8 mouse cellular contexts compared by ENCODE assay signal in genomic region chr8:111027391-111027937, GRCm38 (mm10). TPM values are rescaled to one million over a fixed set of nuclear protein-coding genes. Genes with fewer than 3 reads are reported as not detected.
DNase-seq lines count a peak whose midpoint lies in the region; ATAC-seq lines count a peak whose summit lies in the region.

No protein-coding gene starts in this region.

- H3K4me3 ChIP-seq in hindbrain, embryonic 16.5 days (ENCODE audit: low read length) = peak overlapping the region; percentile 82
- peak overlapping the region; percentile 72 for H3K4me3 ChIP-seq in macrophage (ENCODE audit: inconsistent target)

- no peaks in the 10 kb centered on the region for H3K36me3 ChIP-seq in hindbrain, embryonic 16.5 days (ENCODE audit: control insufficient read depth, insufficient read depth, low read length)
- H3K36me3 ChIP-seq in macrophage (ENCODE audit: inconsistent target) = no peaks in the 10 kb centered on the region

- peak overlapping the region; percentile 90 for H3K4me2 ChIP-seq in hindbrain, embryonic 16.5 days (ENCODE audit: low read length)

- WGBS in hindbrain, embryonic 16.5 days = under 1% methylated on average over 31 of the region's 31 CpGs
- WGBS in macrophage (ENCODE audit: missing documents) = 1% methylated on average over 29 of the region's 31 CpGs

- H3K9me3 ChIP-seq in hindbrain, embryonic 16.5 days (ENCODE audit: control insufficient read depth, low read length) = no peaks in the 10 kb centered on the region

- peak; percentile 76 for DNase-seq in R1 (ENCODE audit: low read depth, low spot score)
- DNase-seq in cerebellum, postnatal 36 days = peak; percentile 88 to 89
- DNase-seq in gastrocnemius, adult 18-20 months (ENCODE audit: low spot score) = peak; percentile 83
- peak; percentile 91 to 95 for DNase-seq in left cerebral cortex, adult 18-20 months (ENCODE audit: low spot score in 2 of 2)
- DNase-seq in right cerebral cortex, adult 18-20 months = peak; percentile 93
- DNase-seq in urinary bladder, postnatal 10 days (ENCODE audit: low spot score) = peak; percentile 53

- H3K79me2 ChIP-seq in macrophage (ENCODE audit: inconsistent target) = peaks cover 15% of the 10 kb centered on the region; the same call in 1 of the 2 replicates

- peaks cover 6% of the 10 kb centered on the region for H3K4me1 ChIP-seq in hindbrain, embryonic 16.5 days (ENCODE audit: control insufficient read depth, insufficient read depth, low read depth, low read length)

- H3K27me3 ChIP-seq in hindbrain, embryonic 16.5 days (replicated peaks; ENCODE audit: control insufficient read depth, insufficient read depth, low read length) = peaks cover 2% of the 10 kb centered on the region; the same call in 1 of the 2 replicates

- ATAC-seq in hindbrain, embryonic 16.5 days = peak; percentile 95

- H3K9ac ChIP-seq in hindbrain, embryonic 16.5 days (ENCODE audit: low read depth, low read length) = peak overlapping the region; percentile 86

- peak overlapping the region; percentile 80 for H3K27ac ChIP-seq in hindbrain, embryonic 16.5 days (ENCODE audit: low read depth, low read length)
- H3K27ac ChIP-seq in macrophage = 0 out of 2 replicates have a peak overlapping the region, but pooled peaks have one; percentile 18

RNA-seq across cellular contexts. Expression of gene Ddx19b, which starts 4.1 kb away (rescaled TPM):
- 10 to 100 TPM; 10.8 to 11.7 TPM for total RNA-seq in gastrocnemius, adult 18-20 months (2021)
- 6.7 and 6.9 TPM in 2 replicates for polyA plus RNA-seq in hindbrain, embryonic 16.5 days (2015; fragmentation: Nextera tagmentation; extraction: Ambion mirVana)
- 10 to 100 TPM; 21.2 to 22.5 TPM for total RNA-seq in left cerebral cortex, adult 18-20 months (2021)
- total RNA-seq in macrophage (2018; cell fraction: chromatin; rRNA removed) = 10 to 100 TPM in 25 of 26 experiments, 1 to 10 TPM in 1; 9.9 to 43.4 (median 21.4) TPM
- total RNA-seq in macrophage (2018; cell fraction: cytosol; rRNA removed) = 1 to 10 TPM; 5.9 to 9.5 (median 7.7) TPM
- total RNA-seq in macrophage (2018; cell fraction: nucleus; rRNA removed) = 10 to 100 TPM in 22 of 26 experiments, 1 to 10 TPM in 4; 6.2 to 26.4 (median 13.7) TPM
- 4.9 to 7.6 TPM (median 6.2 TPM) in 3 replicates for polyA plus RNA-seq in macrophage (2018)

RNA-seq across cellular contexts. Expression of gene Aars, which starts 5.5 kb away (rescaled TPM):
- total RNA-seq in gastrocnemius, adult 18-20 months (2021) = 10 to 100 TPM; 43.1 to 54.1 TPM
- 92.2 and 94.7 TPM in 2 replicates for polyA plus RNA-seq in hindbrain, embryonic 16.5 days (2015; fragmentation: Nextera tagmentation; extraction: Ambion mirVana)
- 100 to 1,000 TPM in 1 of 2 experiments, 10 to 100 TPM in 1; 94.0 to 102 TPM for total RNA-seq in left cerebral cortex, adult 18-20 months (2021)
- total RNA-seq in macrophage (2018; cell fraction: chromatin; rRNA removed) = 100 to 1,000 TPM in 9 of 26 experiments, 10 to 100 TPM in 17; 16.2 to 132 (median 58.6) TPM
- 100 to 1,000 TPM in 10 of 26 experiments, 10 to 100 TPM in 16; 28.2 to 129 (median 68.6) TPM for total RNA-seq in macrophage (2018; cell fraction: cytosol; rRNA removed)
- 100 to 1,000 TPM in 12 of 26 experiments, 10 to 100 TPM in 14; 21.4 to 164 (median 69.5) TPM for total RNA-seq in macrophage (2018; cell fraction: nucleus; rRNA removed)
- polyA plus RNA-seq in macrophage (2018) = 31.7 to 55.1 TPM (median 47.7 TPM) in 3 replicates

RNA-seq across cellular contexts. Expression of gene Exosc6, which starts 28.7 kb away (rescaled TPM):
- not detected for total RNA-seq in gastrocnemius, adult 18-20 months (2021)
- not detected in 2 replicates for polyA plus RNA-seq in hindbrain, embryonic 16.5 days (2015; fragmentation: Nextera tagmentation; extraction: Ambion mirVana)
- not detected for total RNA-seq in left cerebral cortex, adult 18-20 months (2021)
- not detected for total RNA-seq in macrophage (2018; cell fraction: chromatin; rRNA removed)
- not detected for total RNA-seq in macrophage (2018; cell fraction: cytosol; rRNA removed)
- total RNA-seq in macrophage (2018; cell fraction: nucleus; rRNA removed) = not detected
- 0.31 TPM in 1 of 3 replicates, not detected in the others for polyA plus RNA-seq in macrophage (2018)

RNA-seq across cellular contexts. Expression of gene Ddx19a, which starts 29.9 kb away (rescaled TPM):
- total RNA-seq in gastrocnemius, adult 18-20 months (2021) = 10 to 100 TPM; 27.2 to 31.8 TPM
- 10.1 and 12.8 TPM in 2 replicates for polyA plus RNA-seq in hindbrain, embryonic 16.5 days (2015; fragmentation: Nextera tagmentation; extraction: Ambion mirVana)
- 10 to 100 TPM; 25.9 to 28.7 TPM for total RNA-seq in left cerebral cortex, adult 18-20 months (2021)
- 10 to 100 TPM in 19 of 26 experiments, 1 to 10 TPM in 7; 3.3 to 26.7 (median 15.7) TPM for total RNA-seq in macrophage (2018; cell fraction: chromatin; rRNA removed)
- total RNA-seq in macrophage (2018; cell fraction: cytosol; rRNA removed) = 10 to 100 TPM; 26.9 to 38.5 (median 31.9) TPM
- total RNA-seq in macrophage (2018; cell fraction: nucleus; rRNA removed) = 10 to 100 TPM in 23 of 26 experiments, 1 to 10 TPM in 3; 7.4 to 28.1 (median 13.8) TPM
- 29.5 to 44.2 TPM (median 44.0 TPM) in 3 replicates for polyA plus RNA-seq in macrophage (2018)

Comparison
In these comparisons a context has a peak if more than half of its experiments do, and no peak if none do; other contexts are left out.
1. Peak in every context shown above with its lines: DNase-seq, ATAC-seq, H3K4me3 ChIP-seq and H3K27ac ChIP-seq.